Mouse (Mus musculus) midbrain, embryonic 13.5 days (tissue): ENCODE data around the gene Sepsecs. TPM values are rescaled to one million over a fixed set of nuclear protein-coding genes. Genes with fewer than 3 reads are reported as not detected.

Source experiments
- polyA plus RNA-seq: library from polyadenylated mRNA; unstranded; fragments of >200 nt; fragmentation: Nextera tagmentation; extraction: Ambion mirVana; gene quantifications from 2 replicates; pipeline ENCODE4 v1.2.1, GENCODE M21; 2015

The Sepsecs gene
- polyA plus RNA-seq, 1 experiment from 2014 or later, result 8.3 TPM

Other genes starting within 250 kb of the Sepsecs start
- 8.2 and 9.7 TPM in 2 replicates for gene Ccdc149, start 198.2 kb downstream of the Sepsecs start, polyA plus RNA-seq
- 1.8 and 2.0 TPM in 2 replicates for gene Lgi2, start 103.2 kb downstream of the Sepsecs start, polyA plus RNA-seq
- gene Pi4k2b, start 71.9 kb upstream of the Sepsecs start, polyA plus RNA-seq, result 5.9 and 6.2 TPM in 2 replicates
- 13.9 and 14.0 TPM in 2 replicates for gene Zcchc4, start 105.7 kb upstream of the Sepsecs start, polyA plus RNA-seq
- 116 and 131 TPM in 2 replicates for gene Anapc4, start 164.3 kb upstream of the Sepsecs start, polyA plus RNA-seq